Mouse (Mus musculus) G1E (cell line): ENCODE results near the gene Igfbp5.

Source experiments
- CTCF ChIP-seq: IDR thresholded peaks from 2 replicates; pipeline ENCODE4 v1.5.1; 2012; ENCODE audit warnings: low read depth, low read length, inconsistent platforms, mixed read lengths
- GATA1 ChIP-seq: IDR thresholded peaks from 2 replicates; pipeline ENCODE4 v1.6.1; 2012; ENCODE audit warnings: borderline replicate concordance, low read length, inconsistent platforms, mixed read lengths
- TAL1 ChIP-seq: conservative IDR thresholded peaks from 2 replicates; pipeline ENCODE4 v1.6.1; 2012; ENCODE audit warnings: low read depth, low read length, inconsistent platforms, mixed read lengths

- TF ChIP-seq CTCF (no peak), TAL1 (no peak), GATA1 (no peak)
Observed at GRCm38 (mm10) chr1:72860502-72860901, 14.2 kb downstream of the Igfbp5 start.
